Mouse (Mus musculus): ENCODE data around the gene Wnt7b.

GRCm38 (mm10) chr15:85602733-85603132, 20.5 kb upstream of the Wnt7b start:
- no peak for TF ChIP-seq CTCF (IDR thresholded peaks at IDR 0.05; ENCODE audit: control insufficient read depth, insufficient read depth, insufficient read length)
- no peak for TF ChIP-seq MAX (IDR thresholded peaks at IDR 0.05)

All from C2C12 (cell line).